Mouse (Mus musculus) midbrain, embryonic 15.5 days (tissue): ENCODE measurements at regions not wholly inside any gene's neighbourhood (a gene's known extent, or its start where the extent isn't known, plus 50 kb on each side); places are given as distances from the start of the nearest gene placed in this dataset.
A peak's percentile ranks its signal among the peaks of the same experiment; 100 is the strongest.

ENCODE experiments used
- ATAC-seq: fragments of 200-750 bp; cut with Nextera tagmentation; replicated peaks from 2 replicates; pipeline ENCODE4 v1.8.0; 2017; ENCODE audit warnings: moderate TSS enrichment
- H3K27ac ChIP-seq: fragments of 300-500 bp; sonication (generic); 2 replicates; pipeline ENCODE4 v1.5.1; 2015; ENCODE audit warnings: mild to moderate bottlenecking, inconsistent platforms
- H3K27me3 ChIP-seq: fragments of 300-500 bp; sonication (generic); replicated peaks from 2 replicates; pipeline ENCODE4 v1.6.1; 2015; ENCODE audit warnings: inconsistent platforms
- H3K36me3 ChIP-seq: fragments of 300-500 bp; sonication (generic); replicated peaks from 2 replicates; pipeline ENCODE4 v1.6.1; 2015; ENCODE audit warnings: inconsistent platforms
- H3K4me1 ChIP-seq: fragments of 300-500 bp; sonication (generic); 2 replicates; pipeline ENCODE4 v1.6.1; 2015; ENCODE audit warnings: inconsistent platforms
- H3K4me2 ChIP-seq: fragments of 300-500 bp; sonication (generic); 2 replicates; pipeline ENCODE4 v1.6.1; 2015; ENCODE audit warnings: inconsistent platforms, mild to moderate bottlenecking, moderate library complexity
- H3K4me3 ChIP-seq: fragments of 300-500 bp; sonication (generic); 2 replicates; pipeline ENCODE4 v1.5.1; 2015; ENCODE audit warnings: mild to moderate bottlenecking, inconsistent platforms
- H3K9ac ChIP-seq: fragments of 300-500 bp; sonication (generic); 2 replicates; pipeline ENCODE4 v1.6.1; 2015; ENCODE audit warnings: mild to moderate bottlenecking, inconsistent platforms
- H3K9me3 ChIP-seq: fragments of 300-500 bp; sonication (generic); 2 replicates; pipeline ENCODE4 v1.6.1; 2016; ENCODE audit warnings: inconsistent platforms
- WGBS: fragments of 180-500 bp; shearing (Covaris S2); methylation state at CpG from one replicate; pipeline ENCODE4 v1.1.7; 2015; ENCODE audit warnings: mixed read lengths; 5-methylcytosine and 5-hydroxymethylcytosine counted together

DNA sequence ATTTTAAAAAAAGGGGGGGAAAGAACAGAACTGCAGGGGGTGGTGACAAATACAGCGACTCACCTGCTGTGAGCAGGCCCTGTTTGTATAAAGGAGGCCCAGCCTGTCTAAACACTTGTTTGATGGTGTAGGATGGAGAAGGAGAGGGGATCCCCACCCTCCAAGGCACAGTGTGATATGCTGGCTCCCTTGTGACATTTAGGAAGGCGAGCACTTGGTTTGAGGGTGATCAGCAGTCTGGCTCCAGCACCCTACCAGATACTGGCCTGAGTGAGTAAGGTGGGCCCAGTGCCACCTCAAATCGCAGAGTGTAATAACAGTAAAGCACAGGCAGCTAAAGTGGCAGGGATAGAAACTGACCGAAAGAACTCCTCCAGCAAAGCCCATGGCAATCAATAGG, 195.4 kb upstream of the Trib2 start:
- 76% methylated on average over 4 of the region's 4 CpGs for WGBS
- no peak for ATAC-seq
- H3K36me3 ChIP-seq: no peaks in the 10 kb centered on the region
- no peak overlapping the region for H3K4me2 ChIP-seq
- no peak overlapping the region for H3K27ac ChIP-seq
- H3K4me3 ChIP-seq: no peak overlapping the region
- no peaks in the 10 kb centered on the region for H3K27me3 ChIP-seq
- H3K4me1 ChIP-seq: peaks cover 3% of the 10 kb centered on the region; the same call in 1 of the 2 replicates
- no peak overlapping the region for H3K9ac ChIP-seq
- no peaks in the 10 kb centered on the region for H3K9me3 ChIP-seq

- Histone ChIP-seq H3K4me3 (no peak overlapping the region), H3K9ac (no peak overlapping the region)
- ATAC-seq: no peak
Observed at GRCm38 (mm10) chr12:16009822-16010620, 193.3 kb upstream of the Trib2 start.

GRCm38 (mm10) chr12:16008763-16009515, 192.2 kb upstream of the Trib2 start:
- peak; percentile 52; the same call in 1 of the 2 replicates for ATAC-seq

More at GRCm38 (mm10) chr12:16009822-16010620, 193.3 kb upstream of the Trib2 start:
- Histone ChIP-seq H3K27ac (no peak overlapping the region), H3K4me2 (no peak overlapping the region), H3K36me3 (no peaks in the 10 kb centered on the region), H3K9me3 (no peaks in the 10 kb centered on the region), H3K27me3 (no peaks in the 10 kb centered on the region), H3K4me1 (peaks cover 3% of the 10 kb centered on the region; the same call in 1 of the 2 replicates)
- WGBS: 74% methylated on average over 10 of the region's 10 CpGs

GRCm38 (mm10) chr12:16008261-16008660, 191.5 kb upstream of the Trib2 start:
- peaks cover 3% of the 10 kb centered on the region; the same call in 1 of the 2 replicates for H3K4me1 ChIP-seq
- no peak overlapping the region for H3K9ac ChIP-seq
- no peak overlapping the region for H3K27ac ChIP-seq
- H3K9me3 ChIP-seq: no peaks in the 10 kb centered on the region
- 88% methylated on average over 4 of the region's 4 CpGs for whole genome bisulfite sequencing
- no peaks in the 10 kb centered on the region for H3K27me3 ChIP-seq
- no peaks in the 10 kb centered on the region for H3K36me3 ChIP-seq
- H3K4me2 ChIP-seq: no peak overlapping the region
- no peak for ATAC-seq
- no peak overlapping the region for H3K4me3 ChIP-seq

More at GRCm38 (mm10) chr12:16008763-16009515, 192.2 kb upstream of the Trib2 start:
- Histone ChIP-seq H3K9ac (no peak overlapping the region), H3K27me3 (no peaks in the 10 kb centered on the region), H3K9me3 (no peaks in the 10 kb centered on the region), H3K36me3 (no peaks in the 10 kb centered on the region), H3K4me3 (no peak overlapping the region), H3K4me2 (no peak overlapping the region), H3K27ac (0 out of 2 replicates have a peak overlapping the region, but pooled peaks have one; percentile 29), H3K4me1 (peaks cover 3% of the 10 kb centered on the region; the same call in 1 of the 2 replicates)
- WGBS: 36% methylated on average over 3 of the region's 3 CpGs

DNA sequence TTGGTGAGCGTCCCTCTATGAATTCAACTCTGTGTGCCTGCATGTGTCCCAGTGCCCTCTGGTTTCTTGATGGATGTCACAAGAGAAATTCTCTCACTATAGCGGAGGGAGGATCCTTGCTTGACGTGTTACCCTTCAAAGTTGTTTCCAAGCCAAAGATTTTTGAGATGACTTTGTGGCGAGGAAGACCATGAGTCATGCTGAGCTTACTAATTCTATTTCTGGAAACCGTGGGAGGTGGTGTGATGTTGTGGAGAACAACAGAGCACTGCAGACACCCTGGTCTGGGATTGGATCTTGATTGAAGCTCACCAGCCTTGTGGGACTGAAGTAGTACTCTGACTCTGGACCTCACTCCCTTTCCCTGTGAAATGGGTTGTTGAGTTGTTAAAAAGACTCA, 190.0 kb upstream of the Trib2 start:
- WGBS: 91% methylated on average over 5 of the region's 5 CpGs
- H3K9ac ChIP-seq: no peak overlapping the region
- H3K36me3 ChIP-seq: no peaks in the 10 kb centered on the region
- no peaks in the 10 kb centered on the region for H3K27me3 ChIP-seq
- peaks cover 3% of the 10 kb centered on the region; the same call in 1 of the 2 replicates for H3K4me1 ChIP-seq
- H3K27ac ChIP-seq: no peak overlapping the region
- H3K4me3 ChIP-seq: no peak overlapping the region
- H3K9me3 ChIP-seq: no peaks in the 10 kb centered on the region
- H3K4me2 ChIP-seq: no peak overlapping the region
- no peak for ATAC-seq

GRCm38 (mm10) chr12:16006286-16006685, 189.6 kb upstream of the Trib2 start:
- Histone ChIP-seq H3K9me3 (no peaks in the 10 kb centered on the region), H3K4me3 (no peak overlapping the region), H3K27me3 (no peaks in the 10 kb centered on the region), H3K4me1 (peaks cover 3% of the 10 kb centered on the region; the same call in 1 of the 2 replicates), H3K36me3 (no peaks in the 10 kb centered on the region), H3K4me2 (no peak overlapping the region), H3K9ac (no peak overlapping the region), H3K27ac (no peak overlapping the region)
- no peak for ATAC-seq
- 97% methylated on average over 5 of the region's 5 CpGs for WGBS

- no peaks in the 10 kb centered on the region for H3K27me3 ChIP-seq
- H3K36me3 ChIP-seq: no peaks in the 10 kb centered on the region
- no peaks in the 10 kb centered on the region for H3K9me3 ChIP-seq
- H3K4me3 ChIP-seq: no peak overlapping the region
- ATAC-seq: no peak
- no peak overlapping the region for H3K4me2 ChIP-seq
- H3K27ac ChIP-seq: no peak overlapping the region
- H3K4me1 ChIP-seq: no peaks in the 10 kb centered on the region
- 90% methylated on average over 7 of the region's 7 CpGs for WGBS
- H3K9ac ChIP-seq: no peak overlapping the region
Observed at GRCm38 (mm10) chr12:16001811-16002210, 185.1 kb upstream of the Trib2 start.

DNA sequence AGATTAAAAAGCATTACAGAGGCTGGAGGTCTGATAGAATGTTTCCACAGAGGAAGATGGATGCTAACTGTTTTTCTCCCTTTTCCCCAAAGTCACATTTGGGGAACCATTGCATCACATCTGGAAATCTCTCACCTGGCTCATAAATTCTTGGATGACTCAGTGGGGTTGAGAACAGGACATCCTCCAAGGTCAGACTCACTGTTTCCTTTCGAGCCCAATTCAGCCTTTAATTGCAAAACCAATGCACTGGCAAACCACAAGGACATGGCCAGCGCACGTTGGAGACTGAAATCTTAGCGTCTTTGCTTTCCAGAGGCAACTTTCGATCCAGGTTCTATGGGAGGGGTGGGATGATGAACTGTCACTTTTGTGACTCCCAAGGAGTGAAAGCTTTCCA, 184.5 kb upstream of the Trib2 start:
- H3K9ac ChIP-seq: no peak overlapping the region
- ATAC-seq: no peak
- no peak overlapping the region for H3K4me3 ChIP-seq
- no peaks in the 10 kb centered on the region for H3K9me3 ChIP-seq
- 87% methylated on average over 5 of the region's 5 CpGs for WGBS
- H3K4me1 ChIP-seq: no peaks in the 10 kb centered on the region
- H3K27ac ChIP-seq: no peak overlapping the region
- H3K4me2 ChIP-seq: no peak overlapping the region
- no peaks in the 10 kb centered on the region for H3K27me3 ChIP-seq
- no peaks in the 10 kb centered on the region for H3K36me3 ChIP-seq

- H3K27me3 ChIP-seq: no peaks in the 10 kb centered on the region
- no peaks in the 10 kb centered on the region for H3K36me3 ChIP-seq
- H3K4me1 ChIP-seq: no peaks in the 10 kb centered on the region
- H3K27ac ChIP-seq: no peak overlapping the region
- no peak overlapping the region for H3K9ac ChIP-seq
- ATAC-seq: no peak
- H3K4me2 ChIP-seq: no peak overlapping the region
- no peak overlapping the region for H3K4me3 ChIP-seq
- H3K9me3 ChIP-seq: no peaks in the 10 kb centered on the region
Observed at GRCm38 (mm10) chr12:15998331-15998730, 181.6 kb upstream of the Trib2 start.

GRCm38 (mm10) chr12:15993866-15994265, 177.1 kb upstream of the Trib2 start:
- Histone ChIP-seq H3K4me1 (no peaks in the 10 kb centered on the region), H3K4me3 (no peak overlapping the region), H3K27me3 (no peaks in the 10 kb centered on the region), H3K9me3 (no peaks in the 10 kb centered on the region), H3K27ac (no peak overlapping the region), H3K4me2 (no peak overlapping the region), H3K9ac (no peak overlapping the region), H3K36me3 (no peaks in the 10 kb centered on the region)
- 86% methylated on average over 3 of the region's 3 CpGs for WGBS
- no peak for ATAC-seq

GRCm38 (mm10) chr12:15986351-15986750, 169.6 kb upstream of the Trib2 start:
- ATAC-seq: no peak
- Histone ChIP-seq H3K36me3 (no peaks in the 10 kb centered on the region), H3K27ac (no peak overlapping the region), H3K9me3 (no peaks in the 10 kb centered on the region), H3K9ac (no peak overlapping the region), H3K4me1 (0 out of 2 replicates have a peak, but pooled peaks cover 5% of the 10 kb centered on the region), H3K4me3 (no peak overlapping the region), H3K27me3 (no peaks in the 10 kb centered on the region), H3K4me2 (no peak overlapping the region)

GRCm38 (mm10) chr12:15985649-15986048, 168.9 kb upstream of the Trib2 start:
- Histone ChIP-seq H3K4me2 (no peak overlapping the region), H3K9ac (no peak overlapping the region), H3K27ac (no peak overlapping the region), H3K9me3 (no peaks in the 10 kb centered on the region), H3K4me1 (0 out of 2 replicates have a peak, but pooled peaks cover 9% of the 10 kb centered on the region), H3K27me3 (no peaks in the 10 kb centered on the region), H3K36me3 (no peaks in the 10 kb centered on the region), H3K4me3 (no peak overlapping the region)
- no peak for ATAC-seq
- 87% methylated on average over 2 of the region's 2 CpGs for WGBS
